Mouse (Mus musculus) forebrain, embryonic 15.5 days (tissue): ENCODE data around the gene Gm9964. TPM values are rescaled to one million over a fixed set of nuclear protein-coding genes. Genes with fewer than 3 reads are reported as not detected.
"Not testable (repeated sequence)": the region's sequence is repeated elsewhere in the genome, so short reads cannot be mapped to it uniquely, and the experiment has no call there.

Source experiments
- ATAC-seq: fragments of 200-750 bp; cut with Nextera tagmentation; replicated peaks from 2 replicates; pipeline ENCODE4 v1.8.0; 2017; ENCODE audit warnings: mild to moderate bottlenecking, moderate TSS enrichment, moderate library complexity
- H3K27ac ChIP-seq: fragments of 300-500 bp; sonication (generic); replicated peaks from 2 replicates; pipeline ENCODE4 v1.5.1; 2015; ENCODE audit warnings: mild to moderate bottlenecking, inconsistent platforms
- H3K27me3 ChIP-seq: fragments of 300-500 bp; sonication (generic); 2 replicates; pipeline ENCODE4 v1.6.1; 2015; ENCODE audit warnings: inconsistent platforms
- H3K36me3 ChIP-seq: fragments of 300-500 bp; sonication (generic); 2 replicates; pipeline ENCODE4 v1.6.1; 2015; ENCODE audit warnings: mild to moderate bottlenecking, inconsistent platforms
- H3K4me1 ChIP-seq: fragments of 300-500 bp; sonication (generic); 2 replicates; pipeline ENCODE4 v1.6.1; 2015; ENCODE audit warnings: inconsistent platforms
- H3K4me2 ChIP-seq: fragments of 300-500 bp; sonication (generic); replicated peaks from 2 replicates; pipeline ENCODE4 v1.6.1; 2015; ENCODE audit warnings: mild to moderate bottlenecking, inconsistent platforms
- H3K4me3 ChIP-seq: fragments of 300-500 bp; sonication (generic); 2 replicates; pipeline ENCODE4 v1.5.1; 2015; ENCODE audit warnings: mild to moderate bottlenecking, inconsistent platforms
- H3K9ac ChIP-seq: fragments of 300-500 bp; sonication (generic); replicated peaks from 2 replicates; pipeline ENCODE4 v1.6.1; 2015; ENCODE audit warnings: mild to moderate bottlenecking, inconsistent platforms
- H3K9me3 ChIP-seq: fragments of 300-500 bp; sonication (generic); 2 replicates; pipeline ENCODE4 v1.6.1; 2016; ENCODE audit warnings: inconsistent platforms
- WGBS: fragments of 180-500 bp; shearing (Covaris S2); methylation state at CpG from one replicate; pipeline ENCODE4 v1.1.7; 2015; ENCODE audit warnings: mixed read lengths; 5-methylcytosine and 5-hydroxymethylcytosine counted together
- polyA plus RNA-seq: library from polyadenylated mRNA; unstranded; fragments of >200 nt; fragmentation: Nextera tagmentation; extraction: Ambion mirVana; gene quantifications from 2 replicates; pipeline ENCODE4 v1.2.1, GENCODE M21; 2015

Gm9964 gene
- polyA plus RNA-seq, 1 experiment from 2014 or later: not detected

- H3K27ac ChIP-seq: no peak overlapping the region
- no peak overlapping the region for H3K9ac ChIP-seq
- WGBS: 79% methylated on average over 7 of the region's 7 CpGs
- H3K4me2 ChIP-seq: no peak overlapping the region
- ATAC-seq: no peak
- no peak overlapping the region for H3K4me3 ChIP-seq
- no peaks in the 10 kb centered on the region for H3K9me3 ChIP-seq
- 0 out of 2 replicates have a peak, but pooled peaks cover 6% of the 10 kb centered on the region for H3K4me1 ChIP-seq
- H3K36me3 ChIP-seq: no peaks in the 10 kb centered on the region
- H3K27me3 ChIP-seq: no peaks in the 10 kb centered on the region
Measured at GRCm38 (mm10) chr11:79319807-79320206, 23.1 kb upstream of the Gm9964 start.

- no peaks in the 10 kb centered on the region for H3K9me3 ChIP-seq
- H3K4me3 ChIP-seq: no peak overlapping the region
- no peaks in the 10 kb centered on the region for H3K27me3 ChIP-seq
- WGBS: 38% methylated on average over 8 of the region's 8 CpGs
- no peak overlapping the region for H3K27ac ChIP-seq
- no peak overlapping the region for H3K9ac ChIP-seq
- ATAC-seq: no peak
- no peak overlapping the region for H3K4me2 ChIP-seq
- H3K36me3 ChIP-seq: no peaks in the 10 kb centered on the region
- 0 out of 2 replicates have a peak, but pooled peaks cover 6% of the 10 kb centered on the region for H3K4me1 ChIP-seq
Measured at GRCm38 (mm10) chr11:79316807-79317345, 20.2 kb upstream of the Gm9964 start.

- Histone ChIP-seq H3K4me1 (peaks cover 19% of the 10 kb centered on the region), H3K4me2 (no peak overlapping the region), H3K4me3 (no peak overlapping the region), H3K36me3 (no peaks in the 10 kb centered on the region), H3K9ac (no peak overlapping the region), H3K27ac (no peak overlapping the region), H3K27me3 (no peaks in the 10 kb centered on the region), H3K9me3 (no peaks in the 10 kb centered on the region)
- 91% methylated on average over 5 of the region's 5 CpGs for WGBS
- no peak for ATAC-seq
Measured at GRCm38 (mm10) chr11:79310467-79310866, 13.8 kb upstream of the Gm9964 start.

- no peaks in the 10 kb centered on the region for H3K9me3 ChIP-seq
- no peak overlapping the region for H3K9ac ChIP-seq
- H3K4me2 ChIP-seq: no peak overlapping the region
- H3K4me3 ChIP-seq: no peak overlapping the region
- WGBS: 36% methylated on average over 9 of the region's 9 CpGs
- no peaks in the 10 kb centered on the region for H3K27me3 ChIP-seq
- peak overlapping the region; percentile 37; the same call in 1 of the 2 replicates for H3K27ac ChIP-seq
- peaks cover 19% of the 10 kb centered on the region for H3K4me1 ChIP-seq
- ATAC-seq: no peak
- no peaks in the 10 kb centered on the region for H3K36me3 ChIP-seq
Measured at GRCm38 (mm10) chr11:79307560-79308200, 11.0 kb upstream of the Gm9964 start.

- H3K27ac ChIP-seq: peak overlapping the region; percentile 37; the same call in 1 of the 2 replicates
Measured at GRCm38 (mm10) chr11:79306996-79307395, 10.3 kb upstream of the Gm9964 start.

GRCm38 (mm10) chr11:79306510-79306909, 9.8 kb upstream of the Gm9964 start:
- Histone ChIP-seq H3K36me3 (no peaks in the 10 kb centered on the region), H3K4me1 (peaks cover 19% of the 10 kb centered on the region), H3K4me2 (no peak overlapping the region), H3K27ac (peak overlapping the region; percentile 37; the same call in 1 of the 2 replicates), H3K9ac (no peak overlapping the region), H3K4me3 (no peak overlapping the region), H3K9me3 (no peaks in the 10 kb centered on the region), H3K27me3 (no peaks in the 10 kb centered on the region)
- no peak for ATAC-seq
- WGBS: 7% methylated on average over 7 of the region's 7 CpGs

More at GRCm38 (mm10) chr11:79306996-79307395, 10.3 kb upstream of the Gm9964 start:
- peaks cover 19% of the 10 kb centered on the region for H3K4me1 ChIP-seq
- no peaks in the 10 kb centered on the region for H3K36me3 ChIP-seq
- no peaks in the 10 kb centered on the region for H3K9me3 ChIP-seq
- H3K4me3 ChIP-seq: no peak overlapping the region
- no peaks in the 10 kb centered on the region for H3K27me3 ChIP-seq
- H3K4me2 ChIP-seq: no peak overlapping the region
- no peak for ATAC-seq
- 3% methylated on average over 10 of the region's 10 CpGs for WGBS
- H3K9ac ChIP-seq: no peak overlapping the region

GRCm38 (mm10) chr11:79305697-79306340, 9.1 kb upstream of the Gm9964 start:
- H3K9me3 ChIP-seq: no peaks in the 10 kb centered on the region
- H3K27ac ChIP-seq: 0 out of 2 replicates have a peak overlapping the region, but pooled peaks have one; percentile 37

GRCm38 (mm10) chr11:79304245-79304644, 7.5 kb upstream of the Gm9964 start:
- not testable (repeated sequence) for H3K9ac ChIP-seq, H3K27ac ChIP-seq, H3K36me3 ChIP-seq, H3K27me3 ChIP-seq, H3K4me3 ChIP-seq, ATAC-seq, H3K4me2 ChIP-seq, H3K9me3 ChIP-seq
- 90% methylated on average over 4 of the region's 4 CpGs for WGBS
- peaks cover 19% of the 10 kb centered on the region for H3K4me1 ChIP-seq

More at GRCm38 (mm10) chr11:79305697-79306340, 9.1 kb upstream of the Gm9964 start:
- Histone ChIP-seq H3K4me2 (no peak overlapping the region), H3K4me3 (no peak overlapping the region), H3K27me3 (no peaks in the 10 kb centered on the region), H3K9ac (no peak overlapping the region), H3K4me1 (peaks cover 19% of the 10 kb centered on the region), H3K36me3 (no peaks in the 10 kb centered on the region)
- no peak for ATAC-seq
- WGBS: 90% methylated on average over 9 of the region's 9 CpGs

GRCm38 (mm10) chr11:79303109-79303508, 6.4 kb upstream of the Gm9964 start:
- Histone ChIP-seq H3K4me2 (no peak overlapping the region), H3K27ac (no peak overlapping the region), H3K27me3 (no peaks in the 10 kb centered on the region), H3K4me1 (peaks cover 19% of the 10 kb centered on the region), H3K9me3 (no peaks in the 10 kb centered on the region), H3K36me3 (no peaks in the 10 kb centered on the region), H3K4me3 (no peak overlapping the region), H3K9ac (no peak overlapping the region)
- no peak for ATAC-seq
- WGBS: 82% methylated on average over 6 of the region's 6 CpGs

- Histone ChIP-seq H3K27me3 (no peaks in the 10 kb centered on the region), H3K4me2 (no peak overlapping the region), H3K4me1 (no peaks in the 10 kb centered on the region), H3K27ac (no peak overlapping the region), H3K4me3 (no peak overlapping the region), H3K9me3 (no peaks in the 10 kb centered on the region), H3K36me3 (no peaks in the 10 kb centered on the region), H3K9ac (no peak overlapping the region)
- 88% methylated on average over 9 of the region's 9 CpGs for WGBS
- no peak for ATAC-seq
Measured at GRCm38 (mm10) chr11:79299719-79300431, 3.2 kb upstream of the Gm9964 start.

GRCm38 (mm10) chr11:79296167-79296566, 539 bp downstream of the Gm9964 start:
- H3K4me3 ChIP-seq: no peak overlapping the region
- H3K36me3 ChIP-seq: no peaks in the 10 kb centered on the region
- no peak overlapping the region for H3K9ac ChIP-seq
- H3K9me3 ChIP-seq: no peaks in the 10 kb centered on the region
- WGBS: 41% methylated on average over 1 of the region's 1 CpGs
- H3K27ac ChIP-seq: no peak overlapping the region
- ATAC-seq: no peak
- no peaks in the 10 kb centered on the region for H3K27me3 ChIP-seq
- no peaks in the 10 kb centered on the region for H3K4me1 ChIP-seq
- H3K4me2 ChIP-seq: no peak overlapping the region

- Histone ChIP-seq H3K9ac (no peak overlapping the region), H3K4me3 (no peak overlapping the region), H3K36me3 (no peaks in the 10 kb centered on the region), H3K4me2 (no peak overlapping the region), H3K9me3 (no peaks in the 10 kb centered on the region), H3K27ac (no peak overlapping the region), H3K27me3 (no peaks in the 10 kb centered on the region), H3K4me1 (no peaks in the 10 kb centered on the region)
- WGBS: 50% methylated on average over 1 of the region's 1 CpGs
- no peak for ATAC-seq
Measured at GRCm38 (mm10) chr11:79293971-79294370, 2.7 kb downstream of the Gm9964 start.
